Mouse (Mus musculus) 416B (cell line): Measurements from ENCODE around the gene Duox1.
A peak's percentile ranks its signal among the peaks of the same experiment; 100 is the strongest.

Experiments
- DNase-seq: peaks from one replicate; pipeline ENCODE4 v3.0.0; 2011; ENCODE audit warnings: low read depth

Duox1 gene

GRCm38 (mm10) chr2:122315372-122315771 is at the start of gene Duox1:
Gene Duox1, plus strand, starts transcription at chr2:122315672.
- DNase-seq, result no peak

- no peak for DNase-seq
Observed at GRCm38 (mm10) chr2:122266407-122267193, 48.9 kb upstream of the Duox1 start.

GRCm38 (mm10) chr2:122278769-122279168 is 36.7 kb upstream of the Duox1 start:
- DNase-seq, result no peak

- DNase-seq, result no peak
Observed at GRCm38 (mm10) chr2:122284091-122284490, 31.4 kb upstream of the Duox1 start.

GRCm38 (mm10) chr2:122286137-122286536 is 29.3 kb upstream of the Duox1 start:
- DNase-seq, result no peak

GRCm38 (mm10) chr2:122294916-122295315 is 20.6 kb upstream of the Duox1 start:
- DNase-seq, result no peak

GRCm38 (mm10) chr2:122297271-122298095 is 18.0 kb upstream of the Duox1 start:
- DNase-seq, result no peak

GRCm38 (mm10) chr2:122298096-122298499 is 17.4 kb upstream of the Duox1 start, which contains the start of gene Duox2:
Gene Duox2, minus strand, starts transcription at chr2:122298449.
- DNase-seq, result no peak

- no peak for DNase-seq
Observed at GRCm38 (mm10) chr2:122298596-122299490, 16.6 kb upstream of the Duox1 start, which contains the start of gene Duoxa2. Gene Duoxa2, plus strand, starts transcription at chr2:122298900.

- no peak for DNase-seq
Observed at GRCm38 (mm10) chr2:122299911-122300655, 15.4 kb upstream of the Duox1 start.

GRCm38 (mm10) chr2:122300656-122301020 is 14.8 kb upstream of the Duox1 start:
- no peak for DNase-seq

GRCm38 (mm10) chr2:122301081-122301920 is 14.2 kb upstream of the Duox1 start:
- DNase-seq, result no peak

GRCm38 (mm10) chr2:122301921-122302573 is 13.4 kb upstream of the Duox1 start:
- no peak for DNase-seq

GRCm38 (mm10) chr2:122302574-122303241 is 12.8 kb upstream of the Duox1 start:
- peak; percentile 85 for DNase-seq

- no peak for DNase-seq
Observed at GRCm38 (mm10) chr2:122304544-122304943, 10.9 kb upstream of the Duox1 start.

- DNase-seq, result no peak
Observed at GRCm38 (mm10) chr2:122305097-122305892, 10.2 kb upstream of the Duox1 start.

- DNase-seq, result peak; percentile 83
Observed at GRCm38 (mm10) chr2:122306184-122306583, 9.3 kb upstream of the Duox1 start.

GRCm38 (mm10) chr2:122309647-122310046 is 5.8 kb upstream of the Duox1 start:
- peak; percentile 38 for DNase-seq
